Mouse (Mus musculus) kidney, postnatal 0 days (tissue): Measurements from ENCODE around the gene Scube2. TPM values are rescaled to one million over a fixed set of nuclear protein-coding genes. Genes with fewer than 3 reads are reported as not detected.

Source experiments
- ATAC-seq: fragments of 200-750 bp; cut with Nextera tagmentation; replicated peaks from 2 replicates; pipeline ENCODE4 v1.8.0; 2017; ENCODE audit warnings: low read depth, moderate number of reproducible peaks, moderate TSS enrichment, moderate library complexity; ENCODE audit not compliant: low FRiP score
- DNase-seq: peaks from one replicate; pipeline ENCODE4 v3.0.0-alpha.2; 2016; ENCODE audit warnings: low spot score
- H3K27ac ChIP-seq: fragments of 300-500 bp; sonication (generic); 2 replicates; pipeline ENCODE4 v1.5.1; 2014; ENCODE audit warnings: mild to moderate bottlenecking
- H3K27me3 ChIP-seq: fragments of 300-500 bp; sonication (generic); 2 replicates; pipeline ENCODE4 v1.6.1; 2014; ENCODE audit warnings: low read length, mixed read lengths; ENCODE audit not compliant: insufficient read depth
- H3K36me3 ChIP-seq: fragments of 300-500 bp; sonication (generic); 2 replicates; pipeline ENCODE4 v1.6.1; 2014; ENCODE audit warnings: low read length, mixed read lengths; ENCODE audit not compliant: insufficient read depth
- H3K4me1 ChIP-seq: fragments of 300-500 bp; sonication (generic); replicated peaks from 2 replicates; pipeline ENCODE4 v1.6.1; 2014; ENCODE audit warnings: antibody characterized with exemption, low read length, mixed read lengths; ENCODE audit not compliant: insufficient read depth
- H3K4me2 ChIP-seq: fragments of 300-500 bp; sonication (generic); 2 replicates; pipeline ENCODE4 v1.6.1; 2014; ENCODE audit warnings: mild to moderate bottlenecking, low read length, moderate library complexity, mixed read lengths
- H3K4me3 ChIP-seq: fragments of 300-500 bp; sonication (generic); replicated peaks from 2 replicates; pipeline ENCODE4 v1.5.1; 2014; ENCODE audit warnings: low read depth, low read length
- H3K9ac ChIP-seq: fragments of 300-500 bp; sonication (generic); 2 replicates; pipeline ENCODE4 v1.6.1; 2014; ENCODE audit warnings: low read depth, low read length
- H3K9me3 ChIP-seq: fragments of 300-500 bp; sonication (generic); replicated peaks from 2 replicates; pipeline ENCODE4 v1.6.1; 2016; ENCODE audit warnings: low read length, inconsistent platforms, mixed read lengths
- CTCF ChIP-seq: IDR thresholded peaks from 2 replicates; pipeline ENCODE4 v1.5.1; 2016; ENCODE audit warnings: antibody characterized with exemption, low read depth, mild to moderate bottlenecking, moderate library complexity
- WGBS: fragments of 180-500 bp; shearing (Covaris S2); extraction: QIAGEN DNeasy Blood & Tissue Kit; methylation state at CpG from one replicate; pipeline ENCODE4 v1.1.7; 2014; 5-methylcytosine and 5-hydroxymethylcytosine counted together
- polyA plus RNA-seq: library from polyadenylated mRNA; unstranded; fragments of >200 nt; fragmentation: Nextera tagmentation; extraction: Ambion mirVana; gene quantifications from 2 replicates; pipeline ENCODE4 v1.2.1, GENCODE M21; 2015

The Scube2 gene
- polyA plus RNA-seq, 1 experiment from 2014 or later: 2.0 TPM

DNA sequence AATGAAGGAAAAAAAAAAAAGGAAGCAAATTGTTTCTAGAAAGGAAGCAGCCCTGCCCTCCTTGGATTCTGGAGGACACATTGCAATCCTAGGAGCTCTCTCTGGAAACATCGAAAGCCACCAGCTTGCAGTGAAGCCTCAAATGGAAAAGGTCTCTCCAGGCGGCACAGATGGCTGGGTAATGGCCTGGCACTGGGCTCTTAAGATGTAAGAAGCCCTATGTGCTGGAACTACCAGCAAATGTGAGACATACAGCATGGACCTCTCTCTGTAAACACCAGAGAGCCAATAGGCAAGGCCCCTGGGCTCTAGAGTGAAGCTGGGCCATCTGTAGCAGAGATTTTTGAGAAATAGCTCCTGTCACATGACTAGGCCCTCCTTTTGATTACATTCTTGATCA is 24.8 kb upstream of the Scube2 start:
- Histone ChIP-seq H3K36me3 (peaks cover 21% of the 10 kb centered on the region), H3K9me3 (no peaks in the 10 kb centered on the region), H3K27ac (no peak overlapping the region), H3K4me3 (no peak overlapping the region), H3K9ac (no peak overlapping the region), H3K4me1 (no peaks in the 10 kb centered on the region), H3K4me2 (no peak overlapping the region), H3K27me3 (no peaks in the 10 kb centered on the region)
- 96% methylated on average over 2 of the region's 2 CpGs for WGBS
- no peak for TF ChIP-seq CTCF
- ATAC-seq (no peak), DNase-seq (no peak)

DNA sequence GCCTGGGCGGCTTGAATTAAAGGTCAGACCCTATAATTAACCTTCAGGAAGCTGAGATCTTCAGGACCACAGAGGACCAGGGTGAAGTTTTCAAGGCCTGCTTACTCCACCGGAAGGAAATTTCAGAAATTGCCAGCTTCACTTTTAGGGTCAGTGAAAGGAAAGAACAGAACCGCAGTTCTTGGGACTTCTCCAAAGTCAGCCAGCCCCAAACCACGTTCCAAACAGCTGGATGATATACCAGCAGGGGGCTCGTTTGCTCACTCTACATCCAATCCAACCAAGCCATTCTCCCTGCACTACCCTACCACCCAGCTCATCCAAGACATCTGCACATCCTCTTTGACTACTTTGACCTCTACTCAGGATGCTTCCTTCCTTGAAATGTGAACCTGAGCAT is 23.8 kb upstream of the Scube2 start:
- no peak overlapping the region for H3K27ac ChIP-seq
- H3K27me3 ChIP-seq: no peaks in the 10 kb centered on the region
- no peak overlapping the region for H3K4me2 ChIP-seq
- TF ChIP-seq CTCF: no peak
- H3K4me1 ChIP-seq: no peaks in the 10 kb centered on the region
- no peaks in the 10 kb centered on the region for H3K9me3 ChIP-seq
- peaks cover 11% of the 10 kb centered on the region for H3K36me3 ChIP-seq
- ATAC-seq (no peak), DNase-seq (no peak)
- no peak overlapping the region for H3K9ac ChIP-seq
- 63% methylated on average over 5 of the region's 5 CpGs for WGBS
- no peak overlapping the region for H3K4me3 ChIP-seq

DNA sequence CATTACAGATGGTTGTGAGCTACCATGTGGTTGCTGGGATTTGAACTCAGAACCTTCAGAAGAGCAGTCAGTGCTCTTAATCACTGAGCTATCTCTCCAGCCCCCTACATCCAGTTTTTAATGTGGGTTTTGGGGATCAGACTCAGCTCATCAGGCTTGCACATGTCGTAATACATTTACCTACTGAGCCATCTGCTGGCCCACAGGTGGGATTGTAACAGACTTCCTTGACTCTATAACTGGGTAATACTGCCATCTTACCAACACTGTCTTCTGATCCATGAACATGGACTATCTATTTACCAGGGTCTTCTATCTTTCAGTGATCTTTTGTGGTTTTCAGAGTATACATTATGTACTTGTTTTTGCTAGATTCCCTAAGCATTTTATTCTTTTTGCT is 20.8 kb upstream of the Scube2 start:
- no peak overlapping the region for H3K27ac ChIP-seq
- peak; percentile 28; the same call in 1 of the 2 replicates for TF ChIP-seq CTCF
- 97% methylated on average over 1 of the region's 1 CpGs for WGBS
- H3K4me1 ChIP-seq: no peaks in the 10 kb centered on the region
- no peak overlapping the region for H3K4me3 ChIP-seq
- no peaks in the 10 kb centered on the region for H3K9me3 ChIP-seq
- no peak for ATAC-seq
- no peak for DNase-seq
- no peaks in the 10 kb centered on the region for H3K27me3 ChIP-seq
- no peaks in the 10 kb centered on the region for H3K36me3 ChIP-seq
- no peak overlapping the region for H3K9ac ChIP-seq
- no peak overlapping the region for H3K4me2 ChIP-seq

DNA sequence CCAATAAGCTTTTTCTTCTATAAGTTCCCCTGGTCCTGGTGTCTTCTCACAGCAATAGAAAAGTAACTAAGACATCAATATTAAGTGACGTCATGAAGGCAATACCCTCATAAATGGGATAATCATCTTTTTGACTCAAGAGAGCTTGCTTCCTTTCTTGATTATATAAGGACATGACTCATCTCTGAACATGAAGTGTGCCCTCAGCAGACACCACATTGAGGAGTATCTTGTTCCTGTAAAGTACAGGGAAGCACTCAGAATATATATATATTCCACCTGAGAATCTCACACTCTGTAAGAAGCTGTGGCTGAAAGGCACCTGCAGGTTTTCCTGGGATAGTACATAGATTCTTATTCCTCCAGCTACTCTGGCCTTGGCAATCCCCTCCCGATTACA is 17.1 kb upstream of the Scube2 start:
- Histone ChIP-seq H3K36me3 (no peaks in the 10 kb centered on the region), H3K4me2 (no peak overlapping the region), H3K9ac (no peak overlapping the region), H3K4me3 (no peak overlapping the region), H3K9me3 (no peaks in the 10 kb centered on the region), H3K27ac (no peak overlapping the region), H3K27me3 (no peaks in the 10 kb centered on the region), H3K4me1 (no peaks in the 10 kb centered on the region)
- TF ChIP-seq CTCF: no peak
- ATAC-seq (no peak), DNase-seq (no peak)
- 83% methylated on average over 2 of the region's 2 CpGs for WGBS

DNA sequence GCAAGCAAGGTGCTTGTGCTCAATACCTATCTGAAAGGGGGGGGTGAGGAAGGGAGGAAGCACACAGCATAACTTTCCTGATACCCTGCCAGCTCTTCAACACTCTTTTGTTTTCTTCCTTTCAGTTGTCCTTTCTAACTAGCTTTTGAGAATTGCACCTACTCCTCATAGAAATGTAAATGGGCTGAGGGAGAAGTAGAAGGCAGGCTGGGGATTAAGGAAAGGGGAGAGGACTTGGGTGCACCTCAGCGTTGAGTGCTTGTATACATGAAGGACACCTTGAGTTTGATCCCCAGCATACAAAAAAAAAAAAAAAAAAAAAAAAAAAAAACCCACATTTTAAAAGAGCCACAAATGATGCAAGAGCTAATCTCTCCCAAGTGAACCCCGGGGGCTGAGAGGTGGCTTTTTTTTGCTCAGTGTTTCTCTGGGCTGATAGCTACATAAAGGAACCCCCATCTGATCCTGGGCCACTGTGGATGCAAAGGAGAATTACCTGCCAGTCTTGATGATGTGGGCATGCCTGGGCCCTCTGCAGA is 16.2 kb upstream of the Scube2 start:
- ATAC-seq (no peak), DNase-seq (no peak)
- 53% methylated on average over 2 of the region's 2 CpGs for WGBS
- H3K9me3 ChIP-seq: no peaks in the 10 kb centered on the region
- no peak overlapping the region for H3K9ac ChIP-seq
- H3K27me3 ChIP-seq: no peaks in the 10 kb centered on the region
- no peak overlapping the region for H3K4me2 ChIP-seq
- H3K4me1 ChIP-seq: no peaks in the 10 kb centered on the region
- H3K36me3 ChIP-seq: no peaks in the 10 kb centered on the region
- H3K27ac ChIP-seq: no peak overlapping the region
- H3K4me3 ChIP-seq: no peak overlapping the region
- no peak for TF ChIP-seq CTCF

DNA sequence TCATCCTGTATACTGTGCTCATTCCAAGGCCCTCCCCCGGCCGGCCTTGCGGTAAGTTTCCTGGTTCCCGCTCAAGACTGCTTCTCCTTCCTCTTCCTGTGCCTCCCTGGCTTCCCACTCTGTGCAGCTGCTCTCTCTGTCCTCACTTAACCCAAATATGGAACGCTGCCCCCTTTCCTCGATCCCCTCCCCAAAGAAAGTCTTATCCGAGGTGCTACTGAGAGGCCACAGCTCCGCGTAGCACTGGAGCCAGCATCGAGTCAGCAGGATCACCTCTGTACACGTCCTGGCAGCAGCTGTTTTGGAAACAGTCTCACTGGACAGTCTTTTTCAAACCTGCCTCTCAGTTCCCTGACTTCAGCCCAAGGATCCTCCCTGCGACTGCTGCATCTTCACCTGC is 13.7 kb upstream of the Scube2 start:
- no peak overlapping the region; the same call in 1 of the 2 replicates for H3K9ac ChIP-seq

DNA sequence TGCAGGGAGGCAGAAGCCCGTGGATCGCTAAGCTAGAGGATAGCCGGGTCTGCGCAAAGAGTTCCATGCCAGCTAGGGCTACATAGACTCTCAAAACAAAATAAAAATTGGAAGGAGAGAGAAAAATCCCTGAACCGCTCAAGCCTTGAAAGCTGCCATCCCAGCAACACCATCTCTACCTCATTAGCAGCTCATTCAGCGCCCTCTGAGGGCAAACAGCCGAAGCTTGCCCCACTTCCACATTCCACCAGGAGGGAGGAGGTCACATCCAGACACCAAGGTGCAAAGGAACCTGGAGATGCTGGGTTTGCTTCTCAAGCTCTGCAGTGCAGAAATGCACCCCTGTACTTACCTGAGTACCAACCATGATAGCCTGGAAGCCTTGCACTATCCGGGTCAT is 10.6 kb upstream of the Scube2 start:
- Histone ChIP-seq H3K4me1 (no peaks in the 10 kb centered on the region), H3K36me3 (no peaks in the 10 kb centered on the region), H3K4me3 (no peak overlapping the region), H3K9me3 (no peaks in the 10 kb centered on the region), H3K27ac (no peak overlapping the region), H3K27me3 (no peaks in the 10 kb centered on the region), H3K4me2 (no peak overlapping the region), H3K9ac (no peak overlapping the region)
- TF ChIP-seq CTCF: peak; percentile 29
- 70% methylated on average over 8 of the region's 8 CpGs for WGBS
- DNase-seq (no peak), ATAC-seq (no peak)

More for the DNA sequence above, 13.7 kb upstream of the Scube2 start:
- no peak for TF ChIP-seq CTCF
- Histone ChIP-seq H3K36me3 (no peaks in the 10 kb centered on the region), H3K4me2 (peak overlapping the region; percentile 1; the same call in 1 of the 2 replicates), H3K4me1 (no peaks in the 10 kb centered on the region), H3K27ac (no peak overlapping the region), H3K27me3 (no peaks in the 10 kb centered on the region), H3K4me3 (no peak overlapping the region), H3K9me3 (no peaks in the 10 kb centered on the region)
- DNase-seq (peak; percentile 16), ATAC-seq (no peak)
- WGBS: 41% methylated on average over 12 of the region's 12 CpGs
